Mouse (Mus musculus): ENCODE measurements around the gene Tmem270. TPM values are rescaled to one million over a fixed set of nuclear protein-coding genes. Genes with fewer than 3 reads are reported as not detected.

Tmem270 gene
- not detected in 2 replicates for polyA plus RNA-seq (2014; fragmentation: Nextera tagmentation; extraction: Ambion mirVana)

- Histone ChIP-seq H3K27me3 (ENCODE audit: control insufficient read depth, insufficient read depth, low read length) (no peaks in the 10 kb centered on the region), H3K4me2 (ENCODE audit: low read length) (no peak within 1 kb of the TSS), H3K27ac (replicated peaks in 1 of 2; ENCODE audit: control insufficient read depth in 1 of 2, insufficient read depth in 1 of 2, low read depth in 2 of 2, low read length in 2 of 2) (no peak within 1 kb of the TSS), H3K9me3 (ENCODE audit: control insufficient read depth, low read length) (no peaks in the 10 kb centered on the region), H3K4me1 (ENCODE audit: control insufficient read depth in 2 of 2, insufficient read depth in 2 of 2, low read length in 2 of 2) (0 out of 4 replicates have a peak, but pooled peaks cover 0 to 3% of the 10 kb centered on the region in 2 experiments), H3K36me3 (ENCODE audit: control insufficient read depth, insufficient read depth, low read length) (no peaks in the 10 kb centered on the region), H3K4me3 (ENCODE audit: control insufficient read depth in 1 of 2, insufficient read depth in 1 of 2, low read depth in 1 of 2, low read length in 2 of 2) (no peak within 1 kb of the TSS), H3K9ac (ENCODE audit: low read length) (no peak within 1 kb of the TSS)
- 74% methylated on average over 6 of the region's 6 CpGs for WGBS
- ATAC-seq (ENCODE audit: insufficient number of reproducible peaks, insufficient read depth, low FRiP score, low read depth) = peak; percentile 27; the same call in 1 of the 2 replicates
Measured at GRCm38 (mm10) chr5:134906633-134907032, at the start of gene Tmem270. TSS of gene Tmem270 (minus strand) at chr5:134906733.

- Histone ChIP-seq H3K4me3 (ENCODE audit: control insufficient read depth in 1 of 2, insufficient read depth in 1 of 2, low read depth in 1 of 2, low read length in 2 of 2) (no peak overlapping the region), H3K27me3 (ENCODE audit: control insufficient read depth, insufficient read depth, low read length) (no peaks in the 10 kb centered on the region), H3K36me3 (ENCODE audit: control insufficient read depth, insufficient read depth, low read length) (no peaks in the 10 kb centered on the region), H3K27ac (replicated peaks in 1 of 2; ENCODE audit: control insufficient read depth in 1 of 2, insufficient read depth in 1 of 2, low read depth in 2 of 2, low read length in 2 of 2) (no peak overlapping the region), H3K9ac (ENCODE audit: low read length) (no peak overlapping the region), H3K4me1 (ENCODE audit: control insufficient read depth in 2 of 2, insufficient read depth in 2 of 2, low read length in 2 of 2) (peaks cover 16 to 20% of the 10 kb centered on the region in 2 experiments), H3K4me2 (ENCODE audit: low read length) (no peak overlapping the region), H3K9me3 (ENCODE audit: control insufficient read depth, low read length) (no peaks in the 10 kb centered on the region)
- 56% methylated on average over 5 of the region's 5 CpGs for WGBS
- ATAC-seq (ENCODE audit: insufficient number of reproducible peaks, insufficient read depth, low FRiP score, low read depth) = no peak
Measured at GRCm38 (mm10) chr5:134955491-134955890, 49.0 kb upstream of the Tmem270 start.

GRCm38 (mm10) chr5:134951053-134951884, 44.7 kb upstream of the Tmem270 start:
- H3K27ac ChIP-seq (replicated peaks in 1 of 2; ENCODE audit: control insufficient read depth in 1 of 2, insufficient read depth in 1 of 2, low read depth in 2 of 2, low read length in 2 of 2) = peak overlapping the region; percentile 50 to 71; a peak in 3 of 4 replicates
- peak overlapping the region in 1 of 2 experiments; percentile 16; a peak in 1 of 4 replicates for H3K4me3 ChIP-seq (ENCODE audit: control insufficient read depth in 1 of 2, insufficient read depth in 1 of 2, low read depth in 1 of 2, low read length in 2 of 2)
- peak; percentile 53 for ATAC-seq (ENCODE audit: insufficient number of reproducible peaks, insufficient read depth, low FRiP score, low read depth)
- H3K9me3 ChIP-seq (ENCODE audit: control insufficient read depth, low read length) = no peaks in the 10 kb centered on the region
- H3K9ac ChIP-seq (ENCODE audit: low read length) = peak overlapping the region; percentile 58
- H3K27me3 ChIP-seq (ENCODE audit: control insufficient read depth, insufficient read depth, low read length) = peaks cover 11% of the 10 kb centered on the region
- peaks cover 26 to 27% of the 10 kb centered on the region in 2 experiments for H3K4me1 ChIP-seq (ENCODE audit: control insufficient read depth in 2 of 2, insufficient read depth in 2 of 2, low read length in 2 of 2)
- H3K4me2 ChIP-seq (ENCODE audit: low read length) = peak overlapping the region; percentile 57
- H3K36me3 ChIP-seq (ENCODE audit: control insufficient read depth, insufficient read depth, low read length) = no peaks in the 10 kb centered on the region
- WGBS = 12% methylated on average over 19 of the region's 19 CpGs

GRCm38 (mm10) chr5:134948085-134948439, 41.5 kb upstream of the Tmem270 start:
- no peak for ATAC-seq (ENCODE audit: insufficient number of reproducible peaks, insufficient read depth, low FRiP score, low read depth)
- no peaks in the 10 kb centered on the region for H3K9me3 ChIP-seq (ENCODE audit: control insufficient read depth, low read length)
- H3K4me1 ChIP-seq (ENCODE audit: control insufficient read depth in 2 of 2, insufficient read depth in 2 of 2, low read length in 2 of 2) = peaks cover 24 to 28% of the 10 kb centered on the region in 2 experiments
- no peaks in the 10 kb centered on the region for H3K36me3 ChIP-seq (ENCODE audit: control insufficient read depth, insufficient read depth, low read length)
- no peak overlapping the region for H3K4me2 ChIP-seq (ENCODE audit: low read length)
- peaks cover 24% of the 10 kb centered on the region for H3K27me3 ChIP-seq (ENCODE audit: control insufficient read depth, insufficient read depth, low read length)
- no peak overlapping the region for H3K9ac ChIP-seq (ENCODE audit: low read length)
- H3K27ac ChIP-seq (replicated peaks in 1 of 2; ENCODE audit: control insufficient read depth in 1 of 2, insufficient read depth in 1 of 2, low read depth in 2 of 2, low read length in 2 of 2) = no peak overlapping the region
- WGBS = 55% methylated on average over 4 of the region's 4 CpGs
- no peak overlapping the region for H3K4me3 ChIP-seq (ENCODE audit: control insufficient read depth in 1 of 2, insufficient read depth in 1 of 2, low read depth in 1 of 2, low read length in 2 of 2)

GRCm38 (mm10) chr5:134947420-134948084, 41.0 kb upstream of the Tmem270 start:
- H3K9me3 ChIP-seq (ENCODE audit: control insufficient read depth, low read length) = no peaks in the 10 kb centered on the region
- 55% methylated on average over 5 of the region's 5 CpGs for WGBS
- no peak overlapping the region for H3K4me2 ChIP-seq (ENCODE audit: low read length)
- no peak for ATAC-seq (ENCODE audit: insufficient number of reproducible peaks, insufficient read depth, low FRiP score, low read depth)
- no peak overlapping the region for H3K4me3 ChIP-seq (ENCODE audit: control insufficient read depth in 1 of 2, insufficient read depth in 1 of 2, low read depth in 1 of 2, low read length in 2 of 2)
- H3K27ac ChIP-seq (replicated peaks in 1 of 2; ENCODE audit: control insufficient read depth in 1 of 2, insufficient read depth in 1 of 2, low read depth in 2 of 2, low read length in 2 of 2) = no peak overlapping the region
- H3K27me3 ChIP-seq (ENCODE audit: control insufficient read depth, insufficient read depth, low read length) = peaks cover 24% of the 10 kb centered on the region
- peaks cover 24 to 28% of the 10 kb centered on the region in 2 experiments for H3K4me1 ChIP-seq (ENCODE audit: control insufficient read depth in 2 of 2, insufficient read depth in 2 of 2, low read length in 2 of 2)
- H3K36me3 ChIP-seq (ENCODE audit: control insufficient read depth, insufficient read depth, low read length) = no peaks in the 10 kb centered on the region
- H3K9ac ChIP-seq (ENCODE audit: low read length) = no peak overlapping the region

- Histone ChIP-seq H3K4me1 (ENCODE audit: control insufficient read depth in 2 of 2, insufficient read depth in 2 of 2, low read length in 2 of 2) (peaks cover 24 to 28% of the 10 kb centered on the region in 2 experiments), H3K9ac (ENCODE audit: low read length) (no peak within 1 kb of the TSS), H3K9me3 (ENCODE audit: control insufficient read depth, low read length) (no peaks in the 10 kb centered on the region), H3K4me2 (ENCODE audit: low read length) (peak within 1 kb of the TSS; percentile 39), H3K36me3 (ENCODE audit: control insufficient read depth, insufficient read depth, low read length) (no peaks in the 10 kb centered on the region), H3K27me3 (ENCODE audit: control insufficient read depth, insufficient read depth, low read length) (peaks cover 24% of the 10 kb centered on the region), H3K4me3 (ENCODE audit: control insufficient read depth in 1 of 2, insufficient read depth in 1 of 2, low read depth in 1 of 2, low read length in 2 of 2) (no peak within 1 kb of the TSS; a peak in 1 of 4 replicates), H3K27ac (replicated peaks in 1 of 2; ENCODE audit: control insufficient read depth in 1 of 2, insufficient read depth in 1 of 2, low read depth in 2 of 2, low read length in 2 of 2) (no peak within 1 kb of the TSS)
- WGBS = 20% methylated on average over 11 of the region's 11 CpGs
- no peak for ATAC-seq (ENCODE audit: insufficient number of reproducible peaks, insufficient read depth, low FRiP score, low read depth)
Measured at GRCm38 (mm10) chr5:134946857-134947255, 40.3 kb upstream of the Tmem270 start, which contains the start of gene Cldn4. TSS of gene Cldn4 (minus strand) at chr5:134946934.

GRCm38 (mm10) chr5:134946063-134946856, 39.7 kb upstream of the Tmem270 start:
- no peak overlapping the region for H3K27ac ChIP-seq (replicated peaks in 1 of 2; ENCODE audit: control insufficient read depth in 1 of 2, insufficient read depth in 1 of 2, low read depth in 2 of 2, low read length in 2 of 2)
- no peaks in the 10 kb centered on the region for H3K9me3 ChIP-seq (ENCODE audit: control insufficient read depth, low read length)
- H3K4me1 ChIP-seq (ENCODE audit: control insufficient read depth in 2 of 2, insufficient read depth in 2 of 2, low read length in 2 of 2) = peaks cover 18 to 22% of the 10 kb centered on the region in 2 experiments
- no peak for ATAC-seq (ENCODE audit: insufficient number of reproducible peaks, insufficient read depth, low FRiP score, low read depth)
- peaks cover 24% of the 10 kb centered on the region for H3K27me3 ChIP-seq (ENCODE audit: control insufficient read depth, insufficient read depth, low read length)
- no peak overlapping the region; a peak in 1 of 4 replicates for H3K4me3 ChIP-seq (ENCODE audit: control insufficient read depth in 1 of 2, insufficient read depth in 1 of 2, low read depth in 1 of 2, low read length in 2 of 2)
- H3K9ac ChIP-seq (ENCODE audit: low read length) = no peak overlapping the region
- peak overlapping the region; percentile 39 for H3K4me2 ChIP-seq (ENCODE audit: low read length)
- 30% methylated on average over 43 of the region's 43 CpGs for WGBS
- no peaks in the 10 kb centered on the region for H3K36me3 ChIP-seq (ENCODE audit: control insufficient read depth, insufficient read depth, low read length)

Data from heart, embryonic 14.5 days (tissue).